Mouse (Mus musculus) heart, postnatal 0 days (tissue): ENCODE results near the gene Lmo7. TPM values are rescaled to one million over a fixed set of nuclear protein-coding genes. Genes with fewer than 3 reads are reported as not detected.

ENCODE experiments used
- ATAC-seq: fragments of 200-750 bp; cut with Nextera tagmentation; 2 replicates; pipeline ENCODE4 v1.8.0; 2017; ENCODE audit warnings: low read depth, moderate number of reproducible peaks, moderate library complexity; ENCODE audit not compliant: insufficient read depth
- DNase-seq: peaks from one replicate; pipeline ENCODE4 v3.0.0-alpha.2; 2016; ENCODE audit warnings: low spot score
- H3K27ac ChIP-seq: fragments of 300-500 bp; sonication (generic); 2 replicates; pipeline ENCODE4 v1.5.1; 2014; ENCODE audit warnings: low read depth, mild to moderate bottlenecking
- H3K27me3 ChIP-seq: fragments of 300-500 bp; sonication (generic); 2 replicates; pipeline ENCODE4 v1.6.1; 2014; ENCODE audit warnings: low read length, mixed read lengths; ENCODE audit not compliant: control insufficient read depth, insufficient read depth
- H3K36me3 ChIP-seq: fragments of 300-500 bp; sonication (generic); replicated peaks from 2 replicates; pipeline ENCODE4 v1.6.1; 2014; ENCODE audit warnings: low read length, mixed read lengths; ENCODE audit not compliant: control insufficient read depth, insufficient read depth
- H3K4me1 ChIP-seq: fragments of 300-500 bp; sonication (generic); 2 replicates; pipeline ENCODE4 v1.6.1; 2014; ENCODE audit warnings: antibody characterized with exemption; ENCODE audit not compliant: control insufficient read depth, insufficient read depth
- H3K4me2 ChIP-seq: fragments of 300-500 bp; sonication (generic); 2 replicates; pipeline ENCODE4 v1.6.1; 2014; ENCODE audit warnings: low read depth, mild to moderate bottlenecking, low read length, moderate library complexity
- H3K4me3 ChIP-seq: fragments of 300-500 bp; sonication (generic); 2 replicates; pipeline ENCODE4 v1.5.1; 2014; ENCODE audit warnings: low read depth, low read length
- H3K9ac ChIP-seq: fragments of 300-500 bp; sonication (generic); replicated peaks from 2 replicates; pipeline ENCODE4 v1.6.1; 2014; ENCODE audit warnings: low read depth, low read length, mixed read lengths
- H3K9me3 ChIP-seq: fragments of 300-500 bp; sonication (generic); replicated peaks from 2 replicates; pipeline ENCODE4 v1.6.1; 2016; ENCODE audit warnings: low read length; ENCODE audit not compliant: control insufficient read depth
- CTCF ChIP-seq: IDR thresholded peaks from 2 replicates; pipeline ENCODE4 v1.5.1; 2016; ENCODE audit warnings: antibody characterized with exemption, control low read depth, low read depth
- EP300 ChIP-seq: IDR thresholded peaks from 2 replicates; pipeline ENCODE4 v1.6.1; 2016; ENCODE audit warnings: antibody characterized with exemption, low read depth
- WGBS: fragments of 180-500 bp; shearing (Covaris S2); extraction: QIAGEN DNeasy Blood & Tissue Kit; methylation state at CpG from one replicate; pipeline ENCODE4 v1.1.7; 2014; 5-methylcytosine and 5-hydroxymethylcytosine counted together
- polyA plus RNA-seq: library from polyadenylated mRNA; unstranded; fragments of >200 nt; fragmentation: Nextera tagmentation; extraction: Ambion mirVana; gene quantifications from 2 replicates; pipeline ENCODE4 v1.2.1, GENCODE M21; 2015
- total RNA-seq: library from RNA; depleted of rRNA; stranded (reverse); fragments of >200 nt; gene quantifications from 2 replicates; pipeline ENCODE4 v1.2.3, GENCODE M21; 2014; ENCODE audit warnings: low replicate concordance; rRNA removed

The Lmo7 gene
- total and polyA plus RNA-seq, 2 experiments from 2014 or later, result 169 to 308 TPM

GRCm38 (mm10) chr14:101972764-101973163 is 243.0 kb downstream of the Lmo7 start:
- Histone ChIP-seq H3K4me1 (no peaks in the 10 kb centered on the region), H3K27me3 (no peaks in the 10 kb centered on the region), H3K4me3 (no peak overlapping the region), H3K9me3 (no peaks in the 10 kb centered on the region), H3K4me2 (no peak overlapping the region), H3K9ac (no peak overlapping the region), H3K36me3 (no peaks in the 10 kb centered on the region), H3K27ac (no peak overlapping the region)
- 85% methylated on average over 1 of the region's 1 CpGs for WGBS
- TF ChIP-seq EP300, result no peak
- TF ChIP-seq CTCF, result no peak
- ATAC-seq, result no peak
- no peak for DNase-seq

- Histone ChIP-seq H3K4me2 (no peak overlapping the region), H3K9me3 (no peaks in the 10 kb centered on the region), H3K36me3 (no peaks in the 10 kb centered on the region), H3K27me3 (no peaks in the 10 kb centered on the region), H3K4me1 (no peaks in the 10 kb centered on the region), H3K27ac (no peak overlapping the region), H3K9ac (no peak overlapping the region), H3K4me3 (no peak overlapping the region)
- 66% methylated on average over 6 of the region's 6 CpGs for WGBS
- no peak for DNase-seq
- no peak for TF ChIP-seq CTCF
- TF ChIP-seq EP300, result no peak
- ATAC-seq, result no peak
These were observed 243.4 kb downstream of the Lmo7 start for GRCm38 (mm10) chr14:101973171-101973570.

GRCm38 (mm10) chr14:101976021-101976685 is 246.4 kb downstream of the Lmo7 start:
- DNase-seq (no peak), ATAC-seq (no peak)
- Histone ChIP-seq H3K27me3 (no peaks in the 10 kb centered on the region), H3K4me3 (no peak overlapping the region), H3K27ac (no peak overlapping the region), H3K36me3 (no peaks in the 10 kb centered on the region), H3K9ac (no peak overlapping the region), H3K4me1 (no peaks in the 10 kb centered on the region), H3K4me2 (no peak overlapping the region), H3K9me3 (no peaks in the 10 kb centered on the region)
- 86% methylated on average over 11 of the region's 11 CpGs for WGBS
- no peak for TF ChIP-seq CTCF
- TF ChIP-seq EP300, result no peak

Other genes with a start within 250 kb of the Lmo7 start
- gene Tbc1d4, start 120.8 kb upstream of the Lmo7 start, total RNA-seq, result 43.7 and 53.6 TPM in 2 replicates
- 16.8 and 18.4 TPM in 2 replicates for gene Tbc1d4, start 120.8 kb upstream of the Lmo7 start, polyA plus RNA-seq
- 20.7 and 29.1 TPM in 2 replicates for gene Commd6, start 89.3 kb upstream of the Lmo7 start, total RNA-seq
- gene Commd6, start 89.3 kb upstream of the Lmo7 start, polyA plus RNA-seq, result 74.8 and 77.2 TPM in 2 replicates
- 15.9 and 22.5 TPM in 2 replicates for gene Uchl3, start 76.0 kb upstream of the Lmo7 start, total RNA-seq
- gene Uchl3, start 76.0 kb upstream of the Lmo7 start, polyA plus RNA-seq, result 75.6 and 76.2 TPM in 2 replicates
- gene Gm9922, start 143 bp upstream of the Lmo7 start, total RNA-seq, result 10.5 and 14.2 TPM in 2 replicates
- gene Gm9922, start 143 bp upstream of the Lmo7 start, polyA plus RNA-seq, result 7.0 and 7.2 TPM in 2 replicates